Mouse (Mus musculus): ENCODE measurements at regions not wholly inside any gene's neighbourhood (a gene's known extent, or its start where the extent isn't known, plus 50 kb on each side); places are given as distances from the start of the nearest gene placed in this dataset.

GRCm38 (mm10) chr7:82098136-82098535 lies 75.5 kb upstream of the Sh3gl3 start:
- TF ChIP-seq POLR2A (IDR thresholded peaks at IDR 0.05; ENCODE audit: control insufficient read depth, extremely low read depth, insufficient read depth, low read length, poor library complexity) (no peak), CTCF (IDR thresholded peaks at IDR 0.05; ENCODE audit: borderline replicate concordance, control insufficient read depth, extremely low read depth, insufficient read depth, low read length, poor library complexity) (no peak)

Measured in thymus, adult 2 months (tissue).